Mouse (Mus musculus) spleen, adult 2 months (tissue): ENCODE data around the gene Cox10.

Experiments used
- CTCF ChIP-seq: fragments of 200-500 bp; IDR thresholded peaks from 2 replicates; pipeline ENCODE4 v1.5.1; 2011; ENCODE audit warnings: mild to moderate bottlenecking, inconsistent platforms; ENCODE audit not compliant: insufficient read depth, insufficient read length, insufficient replicate concordance; ENCODE audit errors: extremely low read depth
- POLR2A ChIP-seq: fragments of 200-500 bp; IDR thresholded peaks from 2 replicates; pipeline ENCODE4 v1.6.1; 2011; ENCODE audit warnings: low read depth, low read length, inconsistent platforms

- TF ChIP-seq CTCF (no peak), POLR2A (no peak)
These were observed 122.1 kb downstream of the Cox10 start for GRCm38 (mm10) chr11:63957207-63957606.
